Mouse (Mus musculus) megakaryocyte, embryonic 14.5 days (primary cell): Measurements from ENCODE around the gene Cdip1.
"Not testable (repeated sequence)": the region's sequence is repeated elsewhere in the genome, so short reads cannot be mapped to it uniquely, and the experiment has no call there.

Source experiments
- FLI1 ChIP-seq: IDR thresholded peaks from 2 replicates; pipeline ENCODE4 v1.6.1; 2012; ENCODE audit warnings: low read length, inconsistent platforms, mixed read lengths
- GATA1 ChIP-seq: IDR thresholded peaks from 3 replicates; pipeline ENCODE4 v1.6.1; 2012; ENCODE audit warnings: mixed read lengths, low read length, inconsistent platforms, borderline replicate concordance

DNA sequence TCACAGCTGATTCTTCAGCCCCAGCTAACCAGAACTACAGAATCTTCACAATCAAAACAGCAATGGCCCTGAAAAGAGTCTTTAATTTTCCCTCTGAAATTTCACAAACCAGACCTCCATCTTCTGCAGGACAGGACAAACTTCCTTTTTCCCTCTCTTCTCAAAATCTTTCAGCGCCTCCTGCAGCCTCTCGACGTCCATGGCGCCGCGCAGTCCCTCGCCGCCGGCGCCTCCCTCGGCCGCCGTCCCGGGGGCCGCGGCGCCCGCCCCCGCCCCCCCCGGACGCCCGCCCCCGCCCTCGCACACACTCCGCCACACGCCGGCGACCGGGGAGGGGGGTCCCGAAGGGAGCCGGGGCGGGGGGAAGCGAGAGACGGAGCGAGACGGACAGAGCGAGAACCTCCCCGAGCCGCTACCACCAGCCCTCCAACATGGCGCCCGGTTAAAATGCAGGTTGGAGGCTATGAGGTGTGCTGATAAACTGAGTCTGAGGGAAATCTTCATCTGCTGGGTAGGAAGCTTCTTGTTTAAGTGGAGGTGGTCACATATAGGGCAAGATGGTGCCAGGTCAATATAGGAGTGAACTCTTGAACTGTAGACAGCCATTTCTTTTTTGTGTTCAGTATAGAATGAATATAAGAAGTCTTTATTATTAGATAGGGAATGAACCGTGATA lies 33.3 kb downstream of the Cdip1 start:
- not testable (repeated sequence) for TF ChIP-seq GATA1, FLI1
